Mouse (Mus musculus): Measurements from ENCODE around the gene Prok1.

DNA sequence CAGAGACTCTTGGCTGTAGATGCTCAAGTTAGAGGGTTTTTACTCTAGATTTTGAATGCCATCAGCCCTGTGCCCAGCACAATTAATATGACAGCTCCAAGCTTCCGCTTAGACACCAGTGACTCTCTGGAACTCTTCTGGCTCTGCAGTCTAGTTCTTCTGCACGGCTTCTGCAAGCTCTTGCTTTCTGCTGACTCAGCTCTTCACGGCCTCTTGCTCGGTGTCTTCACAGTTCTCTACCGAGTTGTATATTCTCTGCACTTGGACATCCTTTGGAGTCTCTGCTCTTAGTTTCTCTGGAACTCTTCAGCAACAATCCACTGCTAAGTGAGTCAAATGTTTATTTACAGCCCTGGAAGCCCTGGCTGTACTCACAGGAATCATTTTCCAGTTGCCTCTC lies 14.4 kb upstream of the Prok1 start:
- TF ChIP-seq CTCF (IDR thresholded peaks at IDR 0.05) (no peak), EP300 (IDR thresholded peaks at IDR 0.05) (no peak)
